Mouse (Mus musculus): Measurements from ENCODE around the gene Arnt.
A peak's percentile ranks its signal among the peaks of the same experiment; 100 is the strongest.

The Arnt gene

DNA sequence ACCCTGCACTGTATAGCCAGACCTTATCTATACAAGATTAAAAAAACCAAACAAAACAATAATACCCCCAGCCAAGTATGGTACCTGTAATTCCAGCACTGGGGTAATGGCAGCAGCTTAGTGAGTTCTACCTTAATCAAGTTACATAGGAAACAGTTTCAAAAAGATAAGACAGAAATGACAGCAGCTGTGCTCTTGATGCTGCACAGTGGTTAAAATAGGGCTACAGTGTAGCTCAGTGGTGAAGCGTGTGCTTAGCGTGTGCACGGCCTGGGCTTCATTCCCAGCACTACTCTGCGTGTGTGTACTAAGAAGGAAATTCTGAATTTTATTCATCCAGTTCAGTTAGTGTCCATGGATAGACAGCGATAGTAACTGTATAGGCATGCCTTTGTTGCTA is 22.2 kb downstream of the Arnt start:
- DNase-seq (ENCODE audit: low read depth, low spot score), result no peak

DNA sequence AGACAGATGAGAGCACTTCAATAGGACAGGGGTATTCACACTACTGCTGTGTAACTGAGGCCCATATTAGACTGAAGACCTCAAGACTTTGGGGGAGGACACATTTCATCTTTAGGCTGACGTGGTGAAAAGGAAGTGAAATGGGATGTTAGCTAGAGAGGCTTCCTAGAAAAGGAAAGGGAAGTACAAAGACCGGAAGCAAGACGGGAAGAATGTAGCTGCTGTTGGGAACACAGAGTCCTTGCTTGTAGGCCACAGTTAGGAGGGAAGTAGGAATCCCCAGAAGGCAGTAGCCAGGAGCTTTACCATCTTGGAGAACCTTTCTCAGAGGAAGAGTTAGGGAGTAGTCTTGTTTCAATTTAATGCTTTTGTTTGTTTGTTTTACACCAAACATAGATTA is 23.6 kb downstream of the Arnt start:
- no peak for DNase-seq (ENCODE audit: low read depth, low spot score)

DNA sequence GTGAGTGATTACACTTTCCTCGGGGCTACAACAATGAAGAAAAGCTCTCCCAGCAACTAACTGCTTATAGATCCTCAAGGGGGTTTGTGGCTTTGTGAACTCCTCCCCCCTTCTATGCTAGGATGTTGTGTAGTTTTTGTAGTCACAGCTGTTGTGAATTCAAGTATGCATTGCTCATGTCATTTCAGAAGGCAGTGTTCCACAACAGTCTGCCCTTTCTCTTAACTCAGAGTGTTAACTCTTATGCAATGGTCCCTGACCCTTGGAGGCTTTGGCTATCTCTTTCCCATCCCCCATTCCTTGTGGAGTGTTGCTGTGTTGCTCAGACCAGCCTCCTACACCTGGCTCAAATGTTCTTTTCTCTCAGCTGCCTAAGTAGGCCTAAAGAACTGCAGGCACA is 25.2 kb downstream of the Arnt start:
- DNase-seq (ENCODE audit: low read depth, low spot score), result no peak

DNA sequence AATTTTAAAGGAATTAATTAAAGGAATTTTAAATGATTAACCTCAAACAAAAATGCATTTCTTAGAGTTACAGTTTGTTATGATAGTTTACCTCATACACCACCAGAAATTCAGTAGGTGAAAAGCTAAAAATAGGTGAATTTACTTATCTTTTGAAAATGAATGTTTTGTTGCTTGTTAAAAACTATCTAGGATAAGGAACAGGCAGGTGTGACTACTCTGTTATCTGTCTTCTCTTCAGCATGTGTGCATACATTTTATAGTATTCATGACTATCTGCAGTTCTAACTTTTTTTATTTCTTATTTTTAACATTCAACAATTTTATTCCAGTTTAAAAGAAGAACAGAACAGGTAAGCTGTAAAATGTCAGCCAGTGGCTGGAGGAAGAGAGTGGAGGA is 29.7 kb downstream of the Arnt start:
- DNase-seq (ENCODE audit: low read depth, low spot score), result no peak

DNA sequence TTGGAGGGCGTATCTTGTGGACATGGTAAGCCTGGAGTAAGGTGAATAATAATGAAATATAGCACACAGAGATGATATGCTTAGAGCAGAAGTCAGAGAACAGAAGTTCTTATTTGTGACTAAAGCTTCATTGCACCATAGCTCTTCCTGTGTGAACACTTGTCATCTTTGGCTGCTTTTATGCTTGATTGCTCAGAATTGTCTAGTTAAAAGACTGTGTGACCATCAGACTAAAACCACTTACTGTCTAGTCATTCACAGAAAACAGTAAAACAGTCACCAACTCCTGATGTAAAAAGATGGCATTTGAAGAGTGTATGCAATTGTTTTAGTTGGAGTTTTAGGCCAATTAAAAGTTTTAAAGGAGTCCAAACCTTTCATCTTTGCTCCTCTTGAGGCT is 44.8 kb downstream of the Arnt start:
- DNase-seq (ENCODE audit: low read depth, low spot score), result no peak

DNA sequence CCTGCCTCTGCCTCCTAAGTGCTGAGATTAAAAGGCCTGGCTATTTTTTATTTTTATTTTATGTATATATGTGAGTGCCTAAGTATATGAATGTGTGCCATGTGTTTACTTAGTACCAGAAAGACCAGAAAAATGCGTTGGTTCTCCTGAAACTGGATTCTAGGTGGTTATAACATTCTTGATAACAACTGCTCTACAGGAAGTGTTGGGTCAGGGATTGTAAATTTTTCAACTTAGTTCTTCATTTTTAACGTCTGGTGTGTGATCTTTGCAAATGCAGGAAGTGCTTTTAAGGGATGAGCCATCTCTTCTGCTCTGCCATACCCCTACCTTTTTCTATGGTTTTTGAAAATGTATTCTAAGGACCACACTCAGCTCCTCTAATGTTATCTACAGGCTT is 52.2 kb downstream of the Arnt start:
- no peak for DNase-seq (ENCODE audit: low read depth, low spot score)

DNA sequence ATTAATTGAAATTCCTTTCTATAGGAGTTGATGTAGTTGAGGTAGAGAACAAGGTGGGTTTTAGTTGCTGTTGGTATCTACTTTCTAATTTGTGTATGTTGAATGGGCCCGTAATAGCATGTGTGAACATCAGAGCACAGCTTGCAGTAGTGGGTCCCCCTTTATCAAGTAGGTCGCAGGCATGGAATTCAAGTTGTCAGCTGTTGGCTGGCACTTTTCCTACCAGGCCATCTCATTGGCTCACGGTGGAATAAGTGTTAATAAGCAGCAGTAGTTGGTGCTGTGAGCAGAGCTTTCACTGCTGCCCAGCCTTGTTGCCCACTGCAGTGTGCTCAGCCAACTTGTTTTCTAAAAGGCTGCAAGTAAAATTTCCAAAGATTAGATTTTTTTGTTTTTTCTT is 54.5 kb downstream of the Arnt start:
- no peak for DNase-seq (ENCODE audit: low read depth, low spot score)

DNA sequence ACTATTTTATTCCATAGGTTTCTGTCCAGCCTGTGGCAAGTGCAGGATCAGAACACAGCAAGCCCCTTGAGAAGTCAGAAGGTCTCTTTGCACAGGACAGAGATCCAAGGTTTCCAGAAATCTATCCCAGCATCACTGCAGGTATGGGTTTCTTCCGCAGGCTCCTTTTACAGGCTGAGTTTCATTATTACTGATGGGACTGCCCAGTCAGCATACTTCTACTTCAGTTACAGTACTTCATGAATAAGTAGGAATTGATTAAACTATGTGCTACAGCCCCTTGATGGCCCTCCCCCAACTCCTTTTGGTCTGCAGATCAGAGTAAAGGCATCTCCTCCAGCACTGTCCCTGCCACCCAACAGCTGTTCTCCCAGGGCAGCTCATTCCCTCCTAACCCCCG is 56.0 kb downstream of the Arnt start:
- no peak for DNase-seq (ENCODE audit: low read depth, low spot score)

DNA sequence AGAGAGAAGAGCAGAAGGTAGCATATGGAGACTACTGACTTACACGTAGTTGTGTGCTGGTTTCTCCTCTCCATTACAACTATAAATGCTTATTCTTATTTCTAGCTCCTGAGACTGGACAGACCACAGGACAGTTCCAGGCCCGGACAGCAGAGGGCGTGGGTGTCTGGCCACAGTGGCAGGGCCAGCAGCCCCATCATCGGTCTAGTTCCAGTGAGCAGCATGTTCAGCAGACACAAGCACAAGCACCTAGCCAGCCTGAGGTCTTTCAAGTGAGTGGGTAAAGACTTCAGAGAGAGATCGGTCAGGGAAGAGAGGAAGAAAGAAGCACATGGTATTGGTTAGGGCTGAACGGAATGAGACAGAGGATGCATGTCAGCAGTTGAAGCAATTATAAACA is 60.2 kb downstream of the Arnt start:
- DNase-seq (ENCODE audit: low read depth, low spot score), result peak; percentile 55

DNA sequence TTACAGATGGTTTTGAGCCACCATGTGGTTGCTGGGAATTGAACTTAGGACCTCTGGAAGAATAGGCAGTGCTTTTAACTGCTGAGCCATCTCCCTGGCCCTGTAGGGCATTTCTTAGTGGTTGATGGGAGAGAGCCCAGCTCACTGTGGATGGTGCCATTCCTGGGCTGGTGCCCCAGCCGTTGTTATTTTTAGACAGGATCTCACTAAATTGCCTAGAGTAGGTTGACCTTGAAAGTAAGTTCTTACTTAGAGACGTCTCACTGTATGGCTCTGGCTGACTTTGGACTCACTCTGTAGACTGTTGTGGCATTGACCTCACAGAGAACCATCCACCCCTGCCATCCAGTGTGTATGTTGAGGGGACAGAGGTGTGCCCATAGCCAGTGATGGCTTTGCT is 64.0 kb downstream of the Arnt start:
- no peak for DNase-seq (ENCODE audit: low read depth, low spot score)

DNA sequence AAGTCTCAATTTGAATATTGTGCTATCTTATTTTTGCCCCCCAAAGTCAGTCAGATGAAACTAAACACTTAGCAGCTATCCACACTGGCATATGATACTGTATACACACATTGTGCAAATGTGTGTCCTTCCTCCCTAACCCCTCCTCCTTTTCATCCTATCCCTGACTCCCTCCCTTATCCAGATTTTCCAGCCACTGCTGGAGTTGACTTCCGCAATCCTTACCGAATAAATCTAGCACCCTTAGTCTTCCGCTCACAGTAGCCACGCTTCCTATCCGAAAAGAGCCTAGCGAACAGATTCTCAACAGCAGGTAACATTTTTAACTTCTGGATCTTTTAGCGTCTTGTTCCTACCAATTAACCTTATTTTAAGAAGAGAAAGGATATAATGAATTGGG is 64.8 kb downstream of the Arnt start, which contains the start of gene Ctsk:
Ctsk (plus strand) TSS at position 233 of the 400 bp plus-strand sequence.
- no peak for DNase-seq (ENCODE audit: low read depth, low spot score)

DNA sequence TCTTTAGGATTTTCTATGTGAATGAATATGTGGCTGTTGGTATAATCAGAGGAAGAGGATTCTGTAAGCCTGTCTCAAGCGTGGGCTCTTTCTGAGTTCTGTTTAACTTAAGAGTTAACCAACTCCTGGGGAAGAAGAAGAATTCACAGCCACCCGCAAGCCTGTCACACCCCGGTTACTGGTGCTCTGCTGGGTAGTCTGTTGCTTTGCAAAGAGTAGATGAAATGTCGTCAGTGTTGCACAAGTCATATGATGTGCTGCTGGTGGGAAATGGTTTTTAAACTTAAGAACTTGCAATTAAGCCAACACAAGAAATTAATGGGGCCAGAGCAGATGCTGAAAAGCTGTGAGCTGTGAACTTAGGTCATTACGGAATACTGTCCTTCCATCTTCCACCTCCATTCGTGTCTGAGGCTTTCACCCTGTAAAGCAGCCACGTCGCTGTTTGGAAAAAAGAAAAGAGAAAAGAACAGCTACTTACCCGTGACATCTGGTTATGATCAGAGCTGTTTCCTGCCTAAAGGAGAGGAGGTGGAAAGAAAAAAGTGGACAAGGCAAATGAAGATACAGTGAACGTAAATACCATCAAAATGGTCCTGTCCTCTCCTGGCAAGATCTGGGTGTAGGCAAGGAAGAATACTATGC is 65.4 kb downstream of the Arnt start:
- DNase-seq (ENCODE audit: low read depth, low spot score), result peak; percentile 58

DNA sequence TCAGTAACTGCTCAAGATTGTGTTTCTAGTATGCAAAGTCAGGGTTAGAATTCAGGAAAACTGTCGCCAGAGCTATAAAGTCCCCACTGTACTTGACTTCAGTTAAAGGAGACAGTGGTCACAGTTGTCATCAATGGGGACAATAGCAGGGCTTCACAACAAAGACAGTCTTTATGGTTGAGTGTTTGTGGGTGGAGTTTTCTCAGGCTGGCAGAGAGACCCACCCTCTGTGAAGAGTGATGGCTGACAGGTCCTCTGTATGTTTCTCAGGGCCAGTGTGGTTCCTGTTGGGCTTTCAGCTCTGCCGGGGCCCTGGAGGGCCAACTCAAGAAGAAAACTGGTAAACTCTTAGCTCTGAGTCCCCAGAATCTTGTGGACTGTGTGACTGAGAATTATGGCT is 68.1 kb downstream of the Arnt start:
- no peak for DNase-seq (ENCODE audit: low read depth, low spot score)

DNA sequence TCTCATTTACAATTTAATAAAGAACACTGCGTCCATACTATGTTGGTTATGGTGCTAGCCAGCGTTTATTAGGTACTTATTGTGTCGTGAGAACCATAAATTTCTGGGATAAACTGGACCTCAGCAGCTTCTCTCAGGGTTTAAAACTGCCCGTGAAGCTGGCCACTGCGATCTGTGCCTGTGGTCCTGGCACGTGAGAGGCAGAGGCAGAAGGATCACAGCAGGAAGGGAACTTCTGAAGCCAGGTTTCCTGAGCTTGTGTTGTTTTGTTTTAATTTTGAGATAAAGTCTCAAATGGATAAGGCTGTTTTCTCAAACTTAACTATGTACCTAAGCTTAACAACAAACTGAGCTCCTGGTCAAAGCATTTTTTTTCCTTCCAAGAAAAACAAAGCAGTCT is 75.2 kb downstream of the Arnt start:
- no peak for DNase-seq (ENCODE audit: low read depth, low spot score)

DNA sequence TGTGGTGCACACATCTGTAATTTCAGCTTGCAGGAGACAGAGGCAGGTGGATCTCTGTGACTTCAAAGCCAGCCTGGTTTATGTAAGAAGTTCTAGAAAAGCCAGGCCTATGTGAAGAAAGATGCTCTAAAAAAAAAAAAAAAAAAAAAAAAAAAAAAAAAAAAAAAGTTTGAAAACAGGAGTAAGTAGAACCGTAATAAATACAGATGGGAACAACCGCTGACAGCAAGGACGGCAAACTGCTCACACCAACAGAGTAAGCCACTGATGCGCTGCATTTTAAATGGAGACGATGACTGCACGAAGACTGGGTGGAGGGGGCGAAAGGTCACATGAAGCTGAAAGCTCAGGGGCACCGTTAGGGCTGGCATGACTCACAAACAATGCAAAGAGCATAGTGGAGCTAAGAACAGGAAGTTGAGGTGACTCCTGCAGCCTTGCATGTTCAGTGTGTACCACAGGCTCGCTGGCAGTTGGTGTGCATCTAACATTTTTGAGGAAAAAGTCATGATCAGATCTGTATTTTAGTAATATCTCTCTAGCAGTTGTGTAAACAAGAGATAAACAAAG is 77.5 kb downstream of the Arnt start:
- no peak for DNase-seq (ENCODE audit: low read depth, low spot score)

DNA sequence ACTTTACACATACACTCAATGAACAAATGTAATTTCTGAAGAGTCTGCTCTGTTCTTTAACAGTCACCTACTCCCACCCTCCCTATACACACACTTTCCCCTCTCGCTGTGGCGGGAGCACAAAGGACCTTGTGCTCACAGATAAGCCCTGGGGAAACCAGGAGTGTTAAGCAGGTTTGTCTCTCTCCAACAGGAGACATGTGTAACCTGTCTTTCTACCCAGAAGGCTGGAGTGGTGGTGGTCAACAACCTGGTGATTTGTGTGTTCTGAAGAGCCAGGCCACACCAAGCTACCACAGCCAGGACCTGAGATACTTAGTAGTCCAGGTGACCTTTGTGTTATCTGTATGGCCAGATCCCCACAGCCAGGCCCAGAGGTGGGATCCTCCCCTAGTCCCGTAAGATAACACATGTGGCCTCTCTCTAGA is 82.4 kb downstream of the Arnt start:
- DNase-seq (ENCODE audit: low read depth, low spot score), result no peak

DNA sequence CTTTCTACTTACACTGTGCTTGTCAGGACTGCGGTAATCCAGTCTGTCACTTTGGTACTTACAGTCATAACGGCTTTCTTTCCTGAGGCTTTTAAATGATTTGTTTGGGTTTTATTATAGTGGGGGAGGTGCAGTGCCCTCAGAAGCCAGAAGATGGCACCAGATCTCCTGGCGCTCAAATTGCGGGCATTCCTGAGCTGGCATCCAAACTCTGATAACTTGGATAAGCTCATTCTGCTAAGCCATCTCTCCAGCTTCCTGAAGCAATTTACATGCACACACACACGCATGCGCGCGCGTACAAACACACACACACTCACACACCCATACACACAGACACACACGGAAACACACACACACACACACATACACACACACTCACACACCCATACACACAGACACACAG is 83.3 kb downstream of the Arnt start:
- peak; percentile 80 for DNase-seq (ENCODE audit: low read depth, low spot score)

DNA sequence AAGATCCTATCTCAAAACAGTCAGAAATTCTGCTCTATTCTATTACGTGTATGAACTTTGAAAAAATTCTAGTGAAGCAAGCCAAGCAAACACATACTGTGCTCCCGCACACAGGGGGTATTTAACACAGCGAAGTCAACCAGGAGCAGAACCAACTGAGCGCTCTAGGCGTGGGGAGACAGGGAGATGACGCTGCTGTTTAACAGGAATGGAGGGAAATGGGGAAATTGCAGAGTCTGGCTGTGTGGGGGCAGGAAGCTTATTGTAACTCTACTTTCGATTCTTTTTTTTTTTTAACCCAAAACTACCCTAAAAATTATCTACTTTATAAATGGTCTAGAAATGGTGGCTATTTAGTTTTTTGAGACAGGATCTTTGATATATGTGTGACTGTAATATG is 84.7 kb downstream of the Arnt start:
- DNase-seq (ENCODE audit: low read depth, low spot score), result no peak

DNA sequence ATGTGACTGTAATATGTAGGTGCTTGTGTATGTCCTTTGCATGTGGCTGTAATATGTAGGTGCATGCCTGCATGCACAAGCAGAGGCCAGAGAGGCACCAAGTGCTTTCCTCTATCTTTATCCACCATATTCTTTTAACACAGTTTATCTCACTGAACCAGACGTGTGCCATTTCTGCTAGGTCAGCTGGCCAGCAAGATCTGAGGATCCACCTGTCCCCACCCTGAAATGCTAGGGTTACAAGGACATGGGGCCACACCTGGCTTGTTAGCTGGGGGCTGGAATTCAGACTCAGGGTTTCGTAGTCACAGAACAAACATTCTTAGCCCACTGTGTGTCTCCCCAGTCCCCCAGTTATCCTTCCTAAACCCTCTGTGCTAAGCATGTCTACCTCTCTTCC is 85.1 kb downstream of the Arnt start:
- DNase-seq (ENCODE audit: low read depth, low spot score), result no peak

DNA sequence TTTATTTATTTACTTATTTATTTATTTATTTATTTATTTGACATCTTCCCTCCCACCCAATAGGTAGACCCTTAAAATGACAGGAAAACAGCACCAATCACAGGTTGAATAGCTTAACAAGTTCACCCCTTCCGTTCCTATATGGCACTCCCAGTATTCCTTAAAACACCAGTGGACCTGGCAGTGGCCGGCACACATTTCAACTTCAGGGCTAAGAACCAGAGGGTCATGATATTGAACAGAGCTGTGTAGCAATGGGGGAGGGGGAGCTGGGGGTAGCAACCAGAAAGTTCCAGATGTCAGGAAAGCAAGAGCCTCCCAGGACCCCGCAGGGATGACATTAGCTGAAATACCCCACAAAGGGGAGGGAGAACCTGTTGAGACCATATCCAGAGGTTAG is 85.9 kb downstream of the Arnt start:
- no peak for DNase-seq (ENCODE audit: low read depth, low spot score)

DNA sequence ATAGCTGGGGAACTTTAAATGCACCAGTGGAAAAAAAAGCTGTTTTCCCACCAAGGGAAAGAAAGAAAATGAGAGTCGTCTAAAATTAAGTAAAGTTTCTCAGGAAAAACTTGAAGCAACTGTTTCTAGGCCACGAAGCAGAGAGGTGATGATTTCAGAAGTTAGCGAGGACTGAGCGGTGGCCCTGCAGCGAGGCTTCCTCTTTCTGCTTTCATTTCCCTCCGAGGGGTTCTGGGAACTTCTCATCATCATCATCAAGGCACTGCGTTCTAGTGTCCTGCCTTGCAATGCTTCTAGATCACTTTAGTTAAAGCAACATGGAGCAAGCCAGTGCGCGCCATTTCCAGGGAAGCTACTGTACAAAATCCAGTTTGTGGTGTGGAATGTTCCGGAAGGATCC is 87.0 kb downstream of the Arnt start:
- no peak for DNase-seq (ENCODE audit: low read depth, low spot score)

DNA sequence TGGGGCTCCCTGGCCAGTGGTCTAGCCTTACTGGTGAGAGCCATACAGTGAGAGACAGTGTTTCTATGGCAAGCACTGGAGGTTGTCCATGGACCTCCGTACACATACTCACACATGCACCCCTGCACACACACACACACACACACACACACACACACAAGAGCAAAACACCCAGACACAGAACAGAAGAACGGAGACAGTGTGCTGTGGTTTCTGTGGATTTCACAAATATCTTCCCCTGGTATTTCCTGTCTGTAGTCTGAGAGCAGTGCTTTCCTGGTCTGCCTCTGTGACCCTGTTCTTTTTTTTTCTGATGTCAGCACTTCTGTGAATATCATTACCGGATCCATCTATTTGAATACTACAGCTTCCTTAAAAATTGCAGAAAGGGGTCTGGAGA is 89.5 kb downstream of the Arnt start:
- DNase-seq (ENCODE audit: low read depth, low spot score), result no peak

DNA sequence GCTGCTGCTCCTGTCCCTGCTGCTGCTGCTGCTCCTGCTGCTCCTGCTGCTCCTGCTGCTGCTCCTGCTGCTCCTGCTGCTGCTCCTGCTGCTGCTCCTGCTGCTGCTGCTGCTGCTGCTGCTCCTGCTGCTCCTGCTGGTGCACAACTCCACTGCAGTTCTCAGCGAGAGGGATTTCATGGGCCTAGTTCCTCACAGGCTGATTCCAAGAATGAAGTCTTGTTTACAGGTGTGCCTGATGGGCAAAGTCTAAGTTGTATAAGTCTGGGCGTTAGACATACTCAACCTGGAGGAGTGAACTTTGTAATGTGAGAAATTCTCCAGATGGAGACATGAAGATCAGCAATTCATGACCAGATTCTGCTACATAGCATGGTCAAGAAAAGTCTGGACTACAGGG is 90.5 kb downstream of the Arnt start:
- DNase-seq (ENCODE audit: low read depth, low spot score), result no peak

DNA sequence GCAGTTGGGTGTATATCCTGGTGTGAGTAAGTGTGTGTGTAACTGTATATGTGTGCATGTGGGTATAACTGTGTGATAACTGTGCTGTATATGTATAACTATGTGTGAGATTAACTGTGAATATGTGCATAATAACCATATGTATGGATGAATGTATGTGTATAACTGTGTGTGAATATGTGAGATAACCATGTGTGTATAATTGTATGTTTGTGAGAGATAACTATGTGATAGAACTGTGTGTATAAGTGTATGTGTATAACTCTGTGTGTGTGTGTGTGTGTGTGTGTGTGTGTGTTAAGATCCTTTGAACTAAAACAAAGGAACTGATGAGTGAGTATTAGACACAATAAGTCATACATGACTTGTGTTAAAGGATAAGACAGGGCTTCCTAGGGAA is 91.9 kb downstream of the Arnt start:
- DNase-seq (ENCODE audit: low read depth, low spot score), result no peak
